Comparison of ENCODE assay signal across 10 mouse cellular contexts in the genomic region with DNA sequence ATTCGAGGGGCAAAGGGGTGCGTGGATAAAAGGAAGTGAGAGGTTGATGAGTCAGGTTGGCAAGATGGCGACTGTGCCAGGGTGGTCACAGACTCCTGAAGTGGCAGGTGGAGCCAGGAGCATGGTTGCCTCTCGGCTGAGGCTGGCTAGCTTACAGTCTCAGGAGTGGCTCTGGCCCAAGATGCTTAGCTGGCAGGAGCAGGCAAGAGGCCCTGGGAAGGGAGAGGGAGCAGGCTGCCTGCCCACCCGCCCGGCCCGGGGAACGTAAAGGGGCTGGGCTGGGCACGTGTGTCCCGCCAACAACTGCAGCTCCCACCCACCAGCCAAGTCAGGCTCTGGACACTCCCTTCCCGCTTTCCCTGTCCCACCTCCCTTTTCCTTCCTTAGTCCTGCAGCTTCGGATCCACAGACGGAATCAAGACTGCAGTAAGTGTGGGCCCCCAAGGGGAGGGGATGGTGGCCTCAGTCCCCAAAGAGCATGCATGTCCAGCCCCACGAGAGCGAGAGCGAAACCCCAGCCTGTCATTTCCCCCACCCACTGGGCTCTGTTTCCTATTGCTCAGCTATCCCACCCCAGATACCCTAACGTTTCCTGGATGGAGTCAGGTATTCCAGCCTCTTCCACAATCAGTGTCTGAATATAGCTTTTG. TPM values are rescaled to one million over a fixed set of nuclear protein-coding genes. Genes with fewer than 3 reads are reported as not detected.
DNase-seq lines count a peak whose midpoint lies in the region; ATAC-seq and TF ChIP-seq lines count a peak whose summit lies in the region.
"Had no signal": no experiment of that assay in that cellular context is flagged by ENCODE, and none has a peak within 500 bp of the region (broad histone marks: within the 10 kb centered on the region; RNA-seq: fewer than 3 reads in every experiment).

No protein-coding gene starts in this region.

- ATAC-seq in midbrain, embryonic 12.5 days (ENCODE audit: low FRiP score, low read depth) = no peak
- ATAC-seq in midbrain, embryonic 14.5 days (ENCODE audit: low FRiP score, low TSS enrichment) = no peak
- no peak for ATAC-seq in intestine, embryonic 15.5 days
- ATAC-seq in neural tube, embryonic 14.5 days (ENCODE audit: low read depth) = no peak
- ATAC-seq in activated CD4-positive, CD25-positive, alpha-beta regulatory T cell, adult 4 months = no peak
- ATAC-seq: Patski had no signal

- no peak overlapping the region for H3K4me3 ChIP-seq in midbrain, embryonic 12.5 days
- H3K4me3 ChIP-seq in midbrain, embryonic 14.5 days (replicated peaks; ENCODE audit: low read depth, low read length) = no peak overlapping the region
- peak overlapping the region; percentile 15; the same call in 1 of the 2 replicates for H3K4me3 ChIP-seq in intestine, embryonic 15.5 days (replicated peaks)
- H3K4me3 ChIP-seq in neural tube, embryonic 14.5 days (ENCODE audit: low read depth, low read length) = no peak overlapping the region
- H3K4me3 ChIP-seq in left cerebral cortex, adult 2 months = no peak overlapping the region

- intact Hi-C loops in gastrocnemius, postnatal 14 days (cut with DNase I; ENCODE audit: low total_unique reads) = no loop called here
- intact Hi-C loops in left cerebral cortex, adult 2 months (cut with DNase I) = no loop called here

- peaks cover 1% of the 10 kb centered on the region for H3K36me3 ChIP-seq in midbrain, embryonic 12.5 days
- 0 out of 2 replicates have a peak, but pooled peaks cover 3% of the 10 kb centered on the region for H3K36me3 ChIP-seq in midbrain, embryonic 14.5 days (ENCODE audit: control insufficient read depth, insufficient read depth, low read length)
- H3K36me3 ChIP-seq in intestine, embryonic 15.5 days = no peaks in the 10 kb centered on the region
- H3K36me3 ChIP-seq in neural tube, embryonic 14.5 days (ENCODE audit: control insufficient read depth, insufficient read depth, low read length) = no peaks in the 10 kb centered on the region; the same call in 1 of the 2 replicates

- no peak for DNase-seq in midbrain, embryonic 14.5 days
- peak; percentile 83 for DNase-seq in gastrocnemius, postnatal 14 days
- DNase-seq in left cerebral cortex, adult 2 months (ENCODE audit: extremely low spot score in 1 of 2, low spot score in 2 of 2) = no peak
- DNase-seq in right cerebral cortex, postnatal 4 days = no peak

- H3K27ac ChIP-seq in midbrain, embryonic 12.5 days (replicated peaks) = no peak overlapping the region
- no peak overlapping the region for H3K27ac ChIP-seq in midbrain, embryonic 14.5 days (replicated peaks; ENCODE audit: low read depth, low read length)
- peak overlapping the region; percentile 37; the same call in 1 of the 2 replicates for H3K27ac ChIP-seq in intestine, embryonic 15.5 days
- no peak overlapping the region for H3K27ac ChIP-seq in neural tube, embryonic 14.5 days (ENCODE audit: low read depth, low read length)
- H3K27ac ChIP-seq in left cerebral cortex, adult 2 months = no peak overlapping the region

- H3K9me3 ChIP-seq in midbrain, embryonic 12.5 days = no peaks in the 10 kb centered on the region
- no peaks in the 10 kb centered on the region for H3K9me3 ChIP-seq in midbrain, embryonic 14.5 days (ENCODE audit: control insufficient read depth, low read length)
- no peaks in the 10 kb centered on the region for H3K9me3 ChIP-seq in intestine, embryonic 15.5 days
- H3K9me3 ChIP-seq in neural tube, embryonic 14.5 days (ENCODE audit: control insufficient read depth, low read length) = no peaks in the 10 kb centered on the region; the same call in 1 of the 2 replicates

- H3K9ac ChIP-seq in midbrain, embryonic 12.5 days (replicated peaks) = no peak overlapping the region; the same call in 1 of the 2 replicates
- H3K9ac ChIP-seq in midbrain, embryonic 14.5 days (replicated peaks; ENCODE audit: low read length) = no peak overlapping the region
- 0 out of 2 replicates have a peak overlapping the region, but pooled peaks have one; percentile 28 for H3K9ac ChIP-seq in intestine, embryonic 15.5 days
- H3K9ac ChIP-seq in neural tube, embryonic 14.5 days (replicated peaks; ENCODE audit: low read depth, low read length) = no peak overlapping the region

- 0 out of 2 replicates have a peak overlapping the region, but pooled peaks have one; percentile 1 for H3K4me2 ChIP-seq in midbrain, embryonic 12.5 days (replicated peaks)
- H3K4me2 ChIP-seq in midbrain, embryonic 14.5 days (ENCODE audit: low read length) = no peak overlapping the region
- peak overlapping the region; percentile 78 for H3K4me2 ChIP-seq in intestine, embryonic 15.5 days (replicated peaks)
- peak overlapping the region; percentile 71; the same call in 1 of the 2 replicates for H3K4me2 ChIP-seq in neural tube, embryonic 14.5 days (ENCODE audit: low read depth, low read length)

- WGBS in midbrain, embryonic 12.5 days = 80% methylated on average over 12 of the region's 17 CpGs
- 78% methylated on average over 17 of the region's 17 CpGs for WGBS in midbrain, embryonic 14.5 days
- 45% methylated on average over 16 of the region's 17 CpGs for WGBS in intestine, embryonic 15.5 days
- 68% methylated on average over 14 of the region's 17 CpGs for WGBS in neural tube, embryonic 14.5 days

- TF ChIP-seq CTCF in left cerebral cortex, adult 2 months (IDR thresholded peaks at IDR 0.05) = no peak

- H3K27me3 ChIP-seq in midbrain, embryonic 12.5 days = peaks cover 20% of the 10 kb centered on the region
- H3K27me3 ChIP-seq in midbrain, embryonic 14.5 days (ENCODE audit: control insufficient read depth, insufficient read depth, low read length) = no peaks in the 10 kb centered on the region
- no peaks in the 10 kb centered on the region for H3K27me3 ChIP-seq in intestine, embryonic 15.5 days (replicated peaks)
- H3K27me3 ChIP-seq in neural tube, embryonic 14.5 days (ENCODE audit: control insufficient read depth, insufficient read depth, low read length) = no peaks in the 10 kb centered on the region
- H3K27me3 ChIP-seq: Patski had no signal

- H3K4me1 ChIP-seq in midbrain, embryonic 12.5 days = peaks cover 30% of the 10 kb centered on the region
- peaks cover 25% of the 10 kb centered on the region for H3K4me1 ChIP-seq in midbrain, embryonic 14.5 days (ENCODE audit: control insufficient read depth, insufficient read depth, low read length)
- peaks cover 42% of the 10 kb centered on the region for H3K4me1 ChIP-seq in intestine, embryonic 15.5 days (replicated peaks)
- peaks cover 17% of the 10 kb centered on the region for H3K4me1 ChIP-seq in neural tube, embryonic 14.5 days (ENCODE audit: control insufficient read depth, insufficient read depth, low read length)

RNA-seq across cellular contexts. Expression of a gene that starts 1.7 kb away (rescaled TPM):
- 2.3 and 2.7 TPM in 2 replicates for polyA plus RNA-seq in midbrain, embryonic 12.5 days (2016; fragmentation: Nextera tagmentation; extraction: Ambion mirVana)
- 3.0 and 4.3 TPM in 2 replicates for polyA plus RNA-seq in midbrain, embryonic 14.5 days (2014; fragmentation: Nextera tagmentation; extraction: Ambion mirVana)
- 10 to 100 TPM; 60.3 to 85.3 TPM for total RNA-seq in gastrocnemius, postnatal 14 days (2021)
- 5.2 and 7.3 TPM in 2 replicates for polyA plus RNA-seq in intestine, embryonic 15.5 days (2015; fragmentation: Nextera tagmentation; extraction: Ambion mirVana)
- polyA plus RNA-seq in neural tube, embryonic 14.5 days (2014; fragmentation: Nextera tagmentation; extraction: Ambion mirVana) = 2.6 and 3.0 TPM in 2 replicates
- polyA plus RNA-seq in activated CD4-positive, CD25-positive, alpha-beta regulatory T cell, adult 4 months (2017; shearing (Covaris generic)) = not detected
- 1 to 10 TPM; 3.5 to 3.9 TPM for total RNA-seq in left cerebral cortex, adult 2 months (2021)
- total RNA-seq: hematopoietic stem cell, adult 5-6 weeks had no signal

RNA-seq across cellular contexts. Expression of a gene that starts 14.2 kb away (rescaled TPM):
- 10.7 and 11.6 TPM in 2 replicates for polyA plus RNA-seq in midbrain, embryonic 12.5 days (2016; fragmentation: Nextera tagmentation; extraction: Ambion mirVana)
- 12.3 and 14.9 TPM in 2 replicates for polyA plus RNA-seq in midbrain, embryonic 14.5 days (2014; fragmentation: Nextera tagmentation; extraction: Ambion mirVana)
- total RNA-seq in gastrocnemius, postnatal 14 days (2021) = 10 to 100 TPM; 14.1 to 16.1 TPM
- polyA plus RNA-seq in intestine, embryonic 15.5 days (2015; fragmentation: Nextera tagmentation; extraction: Ambion mirVana) = 9.8 and 9.9 TPM in 2 replicates
- 12.8 and 14.2 TPM in 2 replicates for polyA plus RNA-seq in neural tube, embryonic 14.5 days (2014; fragmentation: Nextera tagmentation; extraction: Ambion mirVana)
- polyA plus RNA-seq in activated CD4-positive, CD25-positive, alpha-beta regulatory T cell, adult 4 months (2017; shearing (Covaris generic)) = under 1 TPM in 1 of 2 experiments, not detected in 1; 0.50 TPM
- 1 to 10 TPM; 6.1 to 8.0 TPM for total RNA-seq in left cerebral cortex, adult 2 months (2021)
- total RNA-seq: hematopoietic stem cell, adult 5-6 weeks had no signal

RNA-seq across cellular contexts. Expression of a gene that starts 19.9 kb away (rescaled TPM):
- 0.18 and 0.31 TPM in 2 replicates for polyA plus RNA-seq in midbrain, embryonic 12.5 days (2016; fragmentation: Nextera tagmentation; extraction: Ambion mirVana)
- polyA plus RNA-seq in midbrain, embryonic 14.5 days (2014; fragmentation: Nextera tagmentation; extraction: Ambion mirVana) = not detected in 2 replicates
- under 1 TPM; 0.12 to 0.18 TPM for total RNA-seq in gastrocnemius, postnatal 14 days (2021)
- polyA plus RNA-seq in intestine, embryonic 15.5 days (2015; fragmentation: Nextera tagmentation; extraction: Ambion mirVana) = 0.13 TPM in 1 of 2 replicates, not detected in the other
- polyA plus RNA-seq in neural tube, embryonic 14.5 days (2014; fragmentation: Nextera tagmentation; extraction: Ambion mirVana) = not detected in 2 replicates
- polyA plus RNA-seq in activated CD4-positive, CD25-positive, alpha-beta regulatory T cell, adult 4 months (2017; shearing (Covaris generic)) = not detected
- under 1 TPM in 1 of 2 experiments, not detected in 1; 0.34 TPM for total RNA-seq in left cerebral cortex, adult 2 months (2021)
- total RNA-seq: hematopoietic stem cell, adult 5-6 weeks had no signal

RNA-seq across cellular contexts. Expression of a gene that starts 24.4 kb away (rescaled TPM):
- not detected in 2 replicates for polyA plus RNA-seq in midbrain, embryonic 12.5 days (2016; fragmentation: Nextera tagmentation; extraction: Ambion mirVana)
- polyA plus RNA-seq in midbrain, embryonic 14.5 days (2014; fragmentation: Nextera tagmentation; extraction: Ambion mirVana) = not detected in 2 replicates
- total RNA-seq in gastrocnemius, postnatal 14 days (2021) = under 1 TPM in 1 of 2 experiments, not detected in 1; 0.11 TPM
- polyA plus RNA-seq in intestine, embryonic 15.5 days (2015; fragmentation: Nextera tagmentation; extraction: Ambion mirVana) = 0.38 and 0.73 TPM in 2 replicates
- not detected in 2 replicates for polyA plus RNA-seq in neural tube, embryonic 14.5 days (2014; fragmentation: Nextera tagmentation; extraction: Ambion mirVana)
- polyA plus RNA-seq in activated CD4-positive, CD25-positive, alpha-beta regulatory T cell, adult 4 months (2017; shearing (Covaris generic)) = not detected
- not detected for total RNA-seq in left cerebral cortex, adult 2 months (2021)

RNA-seq across cellular contexts. Expression of a gene that starts 24.7 kb away (rescaled TPM):
- polyA plus RNA-seq in midbrain, embryonic 12.5 days (2016; fragmentation: Nextera tagmentation; extraction: Ambion mirVana) = 0.10 and 0.33 TPM in 2 replicates
- 0.11 and 0.12 TPM in 2 replicates for polyA plus RNA-seq in midbrain, embryonic 14.5 days (2014; fragmentation: Nextera tagmentation; extraction: Ambion mirVana)
- under 1 TPM; 0.58 to 0.66 TPM for total RNA-seq in gastrocnemius, postnatal 14 days (2021)
- 12.2 and 12.8 TPM in 2 replicates for polyA plus RNA-seq in intestine, embryonic 15.5 days (2015; fragmentation: Nextera tagmentation; extraction: Ambion mirVana)
- polyA plus RNA-seq in neural tube, embryonic 14.5 days (2014; fragmentation: Nextera tagmentation; extraction: Ambion mirVana) = 0.15 and 0.51 TPM in 2 replicates
- polyA plus RNA-seq in activated CD4-positive, CD25-positive, alpha-beta regulatory T cell, adult 4 months (2017; shearing (Covaris generic)) = not detected
- under 1 TPM in 1 of 2 experiments, not detected in 1; 0.11 TPM for total RNA-seq in left cerebral cortex, adult 2 months (2021)
- total RNA-seq: hematopoietic stem cell, adult 5-6 weeks had no signal
